Mouse (Mus musculus) neural tube, embryonic 14.5 days (tissue): ENCODE data around the gene Ptrh2. TPM values are rescaled to one million over a fixed set of nuclear protein-coding genes. Genes with fewer than 3 reads are reported as not detected.
A peak's percentile ranks its signal among the peaks of the same experiment; 100 is the strongest.

Experiments used
- ATAC-seq: fragments of 200-750 bp; cut with Nextera tagmentation; 2 replicates; pipeline ENCODE4 v1.8.0; 2017; ENCODE audit warnings: low read depth, mild to moderate bottlenecking, moderate TSS enrichment, moderate library complexity
- H3K27ac ChIP-seq: fragments of 300-500 bp; sonication (generic); 2 replicates; pipeline ENCODE4 v1.5.1; 2014; ENCODE audit warnings: low read depth, mild to moderate bottlenecking, control low read depth, low read length, moderate library complexity, mixed read lengths
- H3K27me3 ChIP-seq: fragments of 300-500 bp; sonication (generic); 2 replicates; pipeline ENCODE4 v1.6.1; 2014; ENCODE audit warnings: low read length; ENCODE audit not compliant: control insufficient read depth, insufficient read depth
- H3K36me3 ChIP-seq: fragments of 300-500 bp; sonication (generic); 2 replicates; pipeline ENCODE4 v1.6.1; 2014; ENCODE audit warnings: low read length, mixed read lengths; ENCODE audit not compliant: control insufficient read depth, insufficient read depth
- H3K4me1 ChIP-seq: fragments of 300-500 bp; sonication (generic); 2 replicates; pipeline ENCODE4 v1.6.1; 2014; ENCODE audit warnings: low read length; ENCODE audit not compliant: control insufficient read depth, insufficient read depth
- H3K4me2 ChIP-seq: fragments of 300-500 bp; sonication (generic); 2 replicates; pipeline ENCODE4 v1.6.1; 2014; ENCODE audit warnings: mild to moderate bottlenecking, low read depth, low read length, control low read depth
- H3K4me3 ChIP-seq: fragments of 300-500 bp; sonication (generic); 2 replicates; pipeline ENCODE4 v1.5.1; 2014; ENCODE audit warnings: low read depth, low read length, control low read depth, mixed read lengths
- H3K9ac ChIP-seq: fragments of 300-500 bp; sonication (generic); replicated peaks from 2 replicates; pipeline ENCODE4 v1.6.1; 2014; ENCODE audit warnings: low read depth, mild to moderate bottlenecking, control low read depth, low read length, mixed read lengths
- H3K9me3 ChIP-seq: fragments of 300-500 bp; sonication (generic); 2 replicates; pipeline ENCODE4 v1.6.1; 2016; ENCODE audit warnings: low read length; ENCODE audit not compliant: control insufficient read depth
- WGBS: fragments of 180-500 bp; shearing (Covaris S2); extraction: QIAGEN DNeasy Blood & Tissue Kit; methylation state at CpG from one replicate; pipeline ENCODE4 v1.1.7; 2014; 5-methylcytosine and 5-hydroxymethylcytosine counted together
- polyA plus RNA-seq: library from polyadenylated mRNA; unstranded; fragments of >200 nt; fragmentation: Nextera tagmentation; extraction: Ambion mirVana; gene quantifications from 2 replicates; pipeline ENCODE4 v1.2.1, GENCODE M21; 2014

Ptrh2 gene
- 31.9 and 33.9 TPM in 2 replicates for polyA plus RNA-seq

- H3K27ac ChIP-seq: peak within 1 kb of the TSS; percentile 83
- H3K4me3 ChIP-seq: peak within 1 kb of the TSS; percentile 83
- peak within 1 kb of the TSS; percentile 82 for H3K9ac ChIP-seq
- H3K4me1 ChIP-seq: peaks cover 24% of the 10 kb centered on the region
- no peaks in the 10 kb centered on the region for H3K9me3 ChIP-seq
- peak within 1 kb of the TSS; percentile 81 for H3K4me2 ChIP-seq
- H3K27me3 ChIP-seq: no peaks in the 10 kb centered on the region
- H3K36me3 ChIP-seq: no peaks in the 10 kb centered on the region
- WGBS: under 1% methylated on average over 56 of the region's 56 CpGs
- peak; percentile 98 for ATAC-seq
Observed at GRCm38 (mm10) chr11:86683395-86684125, at the start of gene Ptrh2, which contains the start of gene Vmp1. TSS of gene Ptrh2 (plus strand) at chr11:86683985. TSS of gene Vmp1 (minus strand) at chr11:86683836.

GRCm38 (mm10) chr11:86634396-86634795, 49.4 kb upstream of the Ptrh2 start:
- no peaks in the 10 kb centered on the region; the same call in 1 of the 2 replicates for H3K36me3 ChIP-seq
- no peak overlapping the region for H3K27ac ChIP-seq
- H3K4me2 ChIP-seq: no peak overlapping the region
- 97% methylated on average over 6 of the region's 6 CpGs for WGBS
- no peak overlapping the region for H3K9ac ChIP-seq
- H3K9me3 ChIP-seq: no peaks in the 10 kb centered on the region
- H3K4me3 ChIP-seq: no peak overlapping the region
- ATAC-seq: no peak
- H3K27me3 ChIP-seq: no peaks in the 10 kb centered on the region
- H3K4me1 ChIP-seq: no peaks in the 10 kb centered on the region

GRCm38 (mm10) chr11:86637697-86638096, 46.1 kb upstream of the Ptrh2 start:
- Histone ChIP-seq H3K9me3 (no peaks in the 10 kb centered on the region), H3K4me1 (no peaks in the 10 kb centered on the region), H3K27ac (no peak overlapping the region), H3K4me3 (no peak overlapping the region), H3K9ac (no peak overlapping the region), H3K4me2 (no peak overlapping the region), H3K27me3 (no peaks in the 10 kb centered on the region), H3K36me3 (peaks cover 3% of the 10 kb centered on the region; the same call in 1 of the 2 replicates)
- no peak for ATAC-seq
- 76% methylated on average over 2 of the region's 2 CpGs for WGBS

- Histone ChIP-seq H3K27ac (no peak overlapping the region), H3K4me3 (no peak overlapping the region), H3K9ac (no peak overlapping the region), H3K9me3 (no peaks in the 10 kb centered on the region), H3K36me3 (0 out of 2 replicates have a peak, but pooled peaks cover 3% of the 10 kb centered on the region), H3K4me1 (no peaks in the 10 kb centered on the region), H3K4me2 (no peak overlapping the region), H3K27me3 (no peaks in the 10 kb centered on the region)
- WGBS: 92% methylated on average over 4 of the region's 4 CpGs
- ATAC-seq: no peak
Observed at GRCm38 (mm10) chr11:86641714-86642113, 42.1 kb upstream of the Ptrh2 start.

DNA sequence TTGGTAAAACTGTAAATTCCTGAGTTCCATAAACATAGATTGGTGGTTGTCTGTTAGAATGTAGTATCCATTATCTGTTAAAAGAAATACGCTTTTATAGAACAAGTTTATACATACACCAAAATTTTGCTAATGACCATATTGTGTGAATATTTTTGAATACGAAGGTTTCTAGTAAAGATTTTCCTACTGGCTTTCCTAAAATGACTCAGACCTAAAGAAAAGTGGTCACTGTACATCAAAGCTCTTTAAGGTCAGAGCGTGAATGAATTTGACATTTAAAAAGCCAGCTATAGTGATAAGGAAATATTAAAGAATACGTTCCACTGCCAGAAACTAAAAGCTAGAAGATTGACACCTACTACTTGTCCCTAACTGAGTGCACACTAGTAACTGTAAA, 39.2 kb upstream of the Ptrh2 start:
- H3K36me3 ChIP-seq: 0 out of 2 replicates have a peak, but pooled peaks cover 3% of the 10 kb centered on the region
- ATAC-seq: no peak
- no peaks in the 10 kb centered on the region for H3K27me3 ChIP-seq
- H3K4me2 ChIP-seq: no peak overlapping the region
- H3K27ac ChIP-seq: no peak overlapping the region
- H3K9ac ChIP-seq: no peak overlapping the region
- H3K4me1 ChIP-seq: no peaks in the 10 kb centered on the region
- 94% methylated on average over 4 of the region's 4 CpGs for WGBS
- H3K4me3 ChIP-seq: no peak overlapping the region
- no peaks in the 10 kb centered on the region for H3K9me3 ChIP-seq

DNA sequence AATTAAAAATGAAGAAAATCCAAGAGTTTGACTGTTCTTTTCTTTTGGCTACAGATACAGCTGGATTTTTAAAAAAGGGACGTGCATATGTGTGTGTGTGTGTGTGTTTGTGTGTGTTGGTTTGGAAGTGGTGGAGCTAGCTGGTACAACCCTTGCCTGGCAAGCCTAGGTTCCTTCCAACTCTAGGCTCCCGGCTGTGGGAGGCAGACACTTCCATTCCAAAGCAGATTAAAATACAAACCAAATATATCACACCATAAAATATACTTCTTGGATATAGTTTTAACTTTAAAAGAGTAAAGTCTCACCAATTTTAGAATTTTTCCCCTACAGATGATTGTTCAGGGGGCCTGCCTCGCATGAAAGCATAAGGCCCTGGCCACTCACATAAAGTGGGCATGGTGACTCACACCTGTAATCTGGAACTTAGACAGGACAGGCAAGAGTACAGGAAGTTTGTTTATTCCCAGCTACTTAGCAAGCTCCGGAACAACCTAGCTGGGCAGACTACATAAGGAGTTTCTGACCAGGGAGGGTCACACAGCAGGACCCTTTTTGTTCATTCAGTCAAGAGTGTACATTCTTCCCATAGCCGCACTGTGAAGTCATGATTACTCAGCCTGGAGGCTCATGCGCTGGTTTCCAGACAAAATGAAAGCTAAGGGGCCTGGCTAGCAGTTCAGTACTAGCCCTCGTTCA, 37.5 kb upstream of the Ptrh2 start:
- H3K9ac ChIP-seq: no peak overlapping the region
- 74% methylated on average over 7 of the region's 7 CpGs for whole genome bisulfite sequencing

GRCm38 (mm10) chr11:86646885-86647459, 36.8 kb upstream of the Ptrh2 start:
- H3K36me3 ChIP-seq: 0 out of 2 replicates have a peak, but pooled peaks cover under 1% of the 10 kb centered on the region
- ATAC-seq: no peak
- no peaks in the 10 kb centered on the region for H3K27me3 ChIP-seq
- H3K4me3 ChIP-seq: no peak overlapping the region
- no peak overlapping the region for H3K9ac ChIP-seq
- H3K9me3 ChIP-seq: no peaks in the 10 kb centered on the region
- 86% methylated on average over 3 of the region's 3 CpGs for WGBS
- H3K27ac ChIP-seq: no peak overlapping the region
- H3K4me2 ChIP-seq: no peak overlapping the region
- H3K4me1 ChIP-seq: no peaks in the 10 kb centered on the region

More for the DNA sequence above, 37.5 kb upstream of the Ptrh2 start:
- no peak overlapping the region for H3K4me3 ChIP-seq
- no peaks in the 10 kb centered on the region for H3K27me3 ChIP-seq
- H3K4me1 ChIP-seq: no peaks in the 10 kb centered on the region
- H3K4me2 ChIP-seq: no peak overlapping the region
- H3K27ac ChIP-seq: no peak overlapping the region
- H3K9me3 ChIP-seq: no peaks in the 10 kb centered on the region
- no peak for ATAC-seq
- 0 out of 2 replicates have a peak, but pooled peaks cover 3% of the 10 kb centered on the region for H3K36me3 ChIP-seq

DNA sequence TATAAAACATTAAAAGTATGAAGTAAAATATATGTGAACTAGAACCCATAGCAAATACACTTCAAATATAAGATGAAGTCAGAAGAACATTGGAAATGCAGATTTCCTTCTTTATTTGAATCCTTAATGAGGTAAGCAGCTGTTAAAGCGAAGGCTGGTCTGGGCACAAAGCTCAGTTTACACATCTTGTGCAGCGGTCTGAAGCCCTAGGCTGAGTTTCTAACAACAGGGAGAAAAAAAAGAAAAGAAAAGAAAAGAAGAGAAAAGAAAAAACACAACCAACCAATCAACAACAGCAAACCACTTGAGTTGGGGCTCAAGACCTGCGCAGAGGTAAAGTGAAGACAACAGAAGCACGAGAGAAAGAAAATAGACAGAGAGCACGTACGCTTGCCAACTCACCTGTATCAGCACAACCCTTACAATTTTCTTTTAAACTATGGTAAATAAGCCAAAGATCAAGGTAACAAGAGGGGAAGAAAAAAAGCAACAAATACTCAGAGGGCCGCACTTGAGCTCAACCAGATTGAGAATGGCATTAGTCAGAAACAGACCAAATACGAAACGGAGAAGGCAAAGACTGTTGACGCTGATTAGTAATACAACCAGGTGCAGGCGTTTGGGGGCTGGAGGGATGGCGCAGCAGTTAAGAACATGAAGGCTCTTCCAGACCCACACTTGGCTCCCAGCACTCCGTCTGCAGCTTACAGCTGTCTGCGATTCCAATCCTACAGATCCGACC, 35.9 kb upstream of the Ptrh2 start:
- 85% methylated on average over 15 of the region's 15 CpGs for WGBS
- Histone ChIP-seq H3K4me3 (no peak overlapping the region), H3K9ac (no peak overlapping the region), H3K27ac (no peak overlapping the region), H3K27me3 (no peaks in the 10 kb centered on the region), H3K4me2 (no peak overlapping the region), H3K9me3 (no peaks in the 10 kb centered on the region), H3K36me3 (no peaks in the 10 kb centered on the region), H3K4me1 (no peaks in the 10 kb centered on the region)
- no peak for ATAC-seq
